In the genomic region with DNA sequence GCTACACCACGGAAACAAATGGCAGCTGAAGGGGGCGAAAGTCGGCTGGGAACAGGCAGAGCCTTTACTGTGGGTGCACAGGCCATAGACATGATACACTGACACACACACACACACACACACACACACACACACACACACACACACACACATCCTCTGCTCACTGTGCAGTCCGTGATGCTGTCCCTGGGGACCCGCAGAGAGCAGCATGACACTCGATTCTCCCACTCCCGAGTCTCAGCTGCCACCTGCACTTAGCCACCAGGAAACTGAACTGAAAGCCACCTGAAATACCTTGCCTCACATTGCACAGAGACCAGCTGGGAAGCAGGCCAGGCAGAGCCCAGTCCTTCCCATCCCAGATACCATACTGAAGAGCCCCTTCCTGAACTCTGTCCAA, we compare ENCODE assay signal across 15 mouse cellular contexts. TPM values are rescaled to one million over a fixed set of nuclear protein-coding genes. Genes with fewer than 3 reads are reported as not detected.
DNase-seq lines count a peak whose midpoint lies in the region; ATAC-seq and TF ChIP-seq lines count a peak whose summit lies in the region.
"Had no signal": no experiment of that assay in that cellular context is flagged by ENCODE, and none has a peak within 500 bp of the region (broad histone marks: within the 10 kb centered on the region; RNA-seq: fewer than 3 reads in every experiment).

No protein-coding gene starts in this region.

- no peak overlapping the region for H3K4me2 ChIP-seq in hindbrain, embryonic 15.5 days
- H3K4me2 ChIP-seq: stomach, embryonic 15.5 days had no signal

- no peak for ATAC-seq in hindbrain, embryonic 15.5 days (ENCODE audit: low FRiP score, low read depth)

- no peaks in the 10 kb centered on the region for H3K36me3 ChIP-seq in hindbrain, embryonic 15.5 days
- peaks cover 49% of the 10 kb centered on the region for H3K36me3 ChIP-seq in hindbrain, embryonic 10.5 days
- no peaks in the 10 kb centered on the region for H3K36me3 ChIP-seq in testis, adult 2 months (ENCODE audit: control insufficient read depth, insufficient read depth, low read length)

- DNase-seq in hindbrain, embryonic 10.5 days (ENCODE audit: low spot score) = no peak
- no peak for DNase-seq in testis, postnatal 10 days (ENCODE audit: low spot score)
- DNase-seq in naive thymus-derived CD4-positive, alpha-beta T cell, adult 2 months (ENCODE audit: low read depth) = peak; percentile 47
- peak; percentile 36 to 57 for DNase-seq in thymus, postnatal 36 days
- no peak for DNase-seq in heart, adult 9 months (ENCODE audit: low spot score in 2 of 2)
- DNase-seq: adrenal gland, postnatal 14 days; cerebellum, postnatal 10 days; kidney, adult 8-10 months; kidney, postnatal 36 days; lung, adult 2 months; lung, postnatal 4 days had no signal

- WGBS in hindbrain, embryonic 15.5 days = 46% methylated on average over 7 of the region's 7 CpGs
- 67% methylated on average over 7 of the region's 7 CpGs for WGBS in hindbrain, embryonic 10.5 days

- no peak overlapping the region for H3K9ac ChIP-seq in hindbrain, embryonic 15.5 days
- H3K9ac ChIP-seq: stomach, embryonic 15.5 days had no signal

- TF ChIP-seq CTCF in testis, adult 2 months (IDR thresholded peaks at IDR 0.05; ENCODE audit: control insufficient read depth, insufficient read depth, insufficient replicate concordance, low read depth, low read length) = no peak

- peak overlapping the region; percentile 76; the same call in 1 of the 2 replicates for H3K27ac ChIP-seq in hindbrain, embryonic 15.5 days (replicated peaks)
- no peak overlapping the region for H3K27ac ChIP-seq in hindbrain, embryonic 10.5 days
- H3K27ac ChIP-seq in testis, adult 2 months (ENCODE audit: control insufficient read depth, insufficient read depth, low read depth, low read length) = no peak overlapping the region
- H3K27ac ChIP-seq: stomach, embryonic 15.5 days had no signal

- H3K27me3 ChIP-seq in hindbrain, embryonic 15.5 days = no peaks in the 10 kb centered on the region
- no peaks in the 10 kb centered on the region for H3K27me3 ChIP-seq in hindbrain, embryonic 10.5 days (ENCODE audit: insufficient read depth, poor library complexity, severe bottlenecking)
- no peaks in the 10 kb centered on the region for H3K27me3 ChIP-seq in testis, adult 2 months (ENCODE audit: control insufficient read depth, insufficient read depth, low read length)
- H3K27me3 ChIP-seq: stomach, embryonic 15.5 days had no signal

- no peaks in the 10 kb centered on the region for H3K9me3 ChIP-seq in hindbrain, embryonic 15.5 days
- H3K9me3 ChIP-seq in hindbrain, embryonic 10.5 days = no peaks in the 10 kb centered on the region
- H3K9me3 ChIP-seq: stomach, embryonic 15.5 days had no signal

- H3K4me1 ChIP-seq in hindbrain, embryonic 15.5 days (replicated peaks) = peaks cover 85% of the 10 kb centered on the region
- peaks cover 75% of the 10 kb centered on the region for H3K4me1 ChIP-seq in hindbrain, embryonic 10.5 days (replicated peaks)
- H3K4me1 ChIP-seq in testis, adult 2 months (ENCODE audit: control insufficient read depth, insufficient read depth, low read length) = peaks cover 5% of the 10 kb centered on the region

- H3K4me3 ChIP-seq in hindbrain, embryonic 15.5 days = no peak overlapping the region
- H3K4me3 ChIP-seq in hindbrain, embryonic 10.5 days = no peak overlapping the region
- peak overlapping the region; percentile 81 for H3K4me3 ChIP-seq in testis, adult 2 months (ENCODE audit: control insufficient read depth, low read depth, low read length)
- H3K4me3 ChIP-seq: erythroblast, embryonic 14.5 days; stomach, embryonic 15.5 days had no signal

- no peak for TF ChIP-seq POLR2A in testis, adult 2 months (IDR thresholded peaks at IDR 0.05; ENCODE audit: control insufficient read depth, low read depth, low read length)

RNA-seq across cellular contexts. Expression of gene Tesc, which starts 57.8 kb away (rescaled TPM):
- 2.9 and 3.5 TPM in 2 replicates for polyA plus RNA-seq in hindbrain, embryonic 15.5 days (2015; fragmentation: Nextera tagmentation; extraction: Ambion mirVana)
- 0.45 and 0.55 TPM in 2 replicates for polyA plus RNA-seq in hindbrain, embryonic 10.5 days (2016; fragmentation: Nextera tagmentation; extraction: Ambion mirVana)
- 2.7 and 3.3 TPM in 2 replicates for polyA plus RNA-seq in testis, adult 2 months (2012; rRNA removed)

Comparison
In these comparisons a context has a peak if more than half of its experiments do, and no peak if none do; other contexts are left out.
1. DNase-seq: peak in naive thymus-derived CD4-positive, alpha-beta T cell, adult 2 months (single experiment) and thymus, postnatal 36 days (2 of 2); none in hindbrain, embryonic 10.5 days (single experiment), testis, postnatal 10 days (single experiment) and heart, adult 9 months (0 of 2).